Mouse (Mus musculus) lung, postnatal 0 days (tissue): ENCODE measurements around the gene Cd79b. TPM values are rescaled to one million over a fixed set of nuclear protein-coding genes. Genes with fewer than 3 reads are reported as not detected.

Experiments
- ATAC-seq: fragments of 200-750 bp; cut with Nextera tagmentation; 2 replicates; pipeline ENCODE4 v1.8.0; 2017; ENCODE audit warnings: moderate library complexity
- DNase-seq: peaks from one replicate; pipeline ENCODE4 v3.0.0-alpha.2; 2016; ENCODE audit warnings: low spot score
- H3K27ac ChIP-seq: fragments of 300-500 bp; sonication (generic); 2 replicates; pipeline ENCODE4 v1.5.1; 2014; ENCODE audit warnings: antibody characterized with exemption, mild to moderate bottlenecking, low read length, mixed read lengths
- H3K27me3 ChIP-seq: fragments of 300-500 bp; sonication (generic); replicated peaks from 2 replicates; pipeline ENCODE4 v1.6.1; 2014; ENCODE audit warnings: low read length, mixed read lengths; ENCODE audit not compliant: insufficient read depth
- H3K36me3 ChIP-seq: fragments of 300-500 bp; sonication (generic); 2 replicates; pipeline ENCODE4 v1.6.1; 2014; ENCODE audit warnings: low read length, mixed read lengths; ENCODE audit not compliant: insufficient read depth
- H3K4me1 ChIP-seq: fragments of 300-500 bp; sonication (generic); 2 replicates; pipeline ENCODE4 v1.6.1; 2014; ENCODE audit warnings: antibody characterized with exemption, low read depth, low read length, mixed read lengths; ENCODE audit not compliant: insufficient read depth
- H3K4me2 ChIP-seq: fragments of 300-500 bp; sonication (generic); replicated peaks from 2 replicates; pipeline ENCODE4 v1.6.1; 2014; ENCODE audit warnings: low read depth, mild to moderate bottlenecking, low read length, moderate library complexity, mixed read lengths
- H3K4me3 ChIP-seq: fragments of 300-500 bp; sonication (generic); 2 replicates; pipeline ENCODE4 v1.5.1; 2014; ENCODE audit warnings: low read depth, low read length
- H3K9ac ChIP-seq: fragments of 300-500 bp; sonication (generic); replicated peaks from 2 replicates; pipeline ENCODE4 v1.6.1; 2014; ENCODE audit warnings: low read depth, mild to moderate bottlenecking
- H3K9me3 ChIP-seq: fragments of 300-500 bp; sonication (generic); 2 replicates; pipeline ENCODE4 v1.6.1; 2016; ENCODE audit warnings: low read length, mixed read lengths
- CTCF ChIP-seq: IDR thresholded peaks from 2 replicates; pipeline ENCODE4 v1.5.1; 2016; ENCODE audit warnings: antibody characterized with exemption, mild to moderate bottlenecking
- EP300 ChIP-seq: IDR thresholded peaks from 2 replicates; pipeline ENCODE4 v1.6.1; 2016; ENCODE audit warnings: antibody characterized with exemption, mild to moderate bottlenecking, control low read depth
- WGBS: fragments of 180-500 bp; shearing (Covaris S2); extraction: QIAGEN DNeasy Blood & Tissue Kit; methylation state at CpG from one replicate; pipeline ENCODE4 v1.1.7; 2014; 5-methylcytosine and 5-hydroxymethylcytosine counted together
- polyA plus RNA-seq: library from polyadenylated mRNA; unstranded; fragments of >200 nt; fragmentation: Nextera tagmentation; extraction: Ambion mirVana; gene quantifications from 2 replicates; pipeline ENCODE4 v1.2.1, GENCODE M21; 2015

Cd79b gene
- polyA plus RNA-seq, 1 experiment from 2014 or later: 11.8 TPM

DNA sequence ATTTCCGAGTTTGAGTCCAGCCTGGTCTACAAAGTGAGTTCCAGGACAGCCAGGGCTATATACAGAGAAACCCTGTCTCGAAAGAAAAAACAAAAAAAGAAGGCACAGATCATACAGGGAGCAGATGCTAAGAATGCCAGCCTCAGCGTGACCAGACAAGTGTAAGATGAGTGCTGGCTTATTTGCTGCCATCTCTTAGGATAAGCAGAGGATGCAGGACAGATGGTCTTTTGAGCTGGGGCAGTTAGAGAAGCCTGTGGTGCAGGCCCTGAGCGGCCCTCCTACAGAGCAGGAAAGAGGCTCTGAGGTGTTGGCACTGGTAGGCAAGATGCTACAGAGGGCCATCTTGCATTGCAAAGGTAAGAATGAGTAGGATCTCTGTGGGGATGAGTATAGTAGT is 31.2 kb downstream of the Cd79b start:
- no peak for ATAC-seq
- Histone ChIP-seq H3K9me3 (no peaks in the 10 kb centered on the region), H3K27ac (no peak overlapping the region), H3K4me3 (no peak overlapping the region), H3K36me3 (no peaks in the 10 kb centered on the region), H3K4me1 (no peaks in the 10 kb centered on the region), H3K4me2 (no peak overlapping the region), H3K27me3 (no peaks in the 10 kb centered on the region), H3K9ac (no peak overlapping the region)
- DNase-seq: no peak
- WGBS: 77% methylated on average over 4 of the region's 4 CpGs
- TF ChIP-seq EP300: no peak
- no peak for TF ChIP-seq CTCF

- Histone ChIP-seq H3K27ac (no peak overlapping the region), H3K4me3 (no peak overlapping the region), H3K9ac (no peak overlapping the region), H3K4me1 (no peaks in the 10 kb centered on the region), H3K4me2 (no peak overlapping the region), H3K36me3 (no peaks in the 10 kb centered on the region), H3K27me3 (no peaks in the 10 kb centered on the region), H3K9me3 (no peaks in the 10 kb centered on the region)
- 83% methylated on average over 6 of the region's 6 CpGs for WGBS
- no peak for ATAC-seq
- DNase-seq: no peak
- TF ChIP-seq EP300: no peak
- no peak for TF ChIP-seq CTCF
These were observed 32.1 kb downstream of the Cd79b start for GRCm38 (mm10) chr11:106282452-106282851.

DNA sequence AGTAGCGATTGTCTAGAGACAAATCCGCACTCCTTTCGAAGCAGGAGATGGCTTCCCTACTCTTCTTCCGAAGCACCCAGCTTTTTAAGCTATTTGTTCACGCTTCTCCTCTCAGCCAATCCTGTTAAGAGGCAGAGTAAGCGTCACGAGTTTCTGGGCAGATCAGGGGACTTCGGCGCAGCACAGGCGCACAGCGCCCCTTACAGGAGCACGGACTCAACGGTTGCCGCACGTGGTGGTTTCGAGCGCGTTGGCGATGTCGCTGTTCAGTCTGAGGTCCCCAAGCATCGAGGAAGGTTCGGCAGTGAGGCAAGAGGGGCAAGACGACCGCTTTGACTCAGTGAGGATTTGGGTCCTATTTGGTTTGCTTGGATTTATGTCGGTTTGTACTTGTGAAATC is 38.1 kb downstream of the Cd79b start, which contains the start of gene Tcam1:
Tcam1 (plus strand) TSS at position 219 of the 400 bp plus-strand sequence.
- no peak within 1 kb of the TSS; the same call in 1 of the 2 replicates for H3K9ac ChIP-seq
- peak; percentile 97 for DNase-seq

GRCm38 (mm10) chr11:106274971-106275411 is 39.6 kb downstream of the Cd79b start:
- DNase-seq (peak; percentile 86), ATAC-seq (peak; percentile 19)
- Histone ChIP-seq H3K27ac (peak overlapping the region; percentile 62), H3K9me3 (no peaks in the 10 kb centered on the region), H3K4me1 (peaks cover 14% of the 10 kb centered on the region; the same call in 1 of the 2 replicates), H3K9ac (no peak overlapping the region), H3K36me3 (no peaks in the 10 kb centered on the region), H3K4me3 (no peak overlapping the region), H3K27me3 (no peaks in the 10 kb centered on the region), H3K4me2 (no peak overlapping the region; the same call in 1 of the 2 replicates)
- TF ChIP-seq EP300 (peak; percentile 51; the same call in 1 of the 2 replicates), CTCF (no peak)
- 42% methylated on average over 7 of the region's 7 CpGs for WGBS

More for the DNA sequence above, 38.1 kb downstream of the Cd79b start, which contains the start of gene Tcam1:
- Histone ChIP-seq H3K9me3 (no peaks in the 10 kb centered on the region), H3K36me3 (no peaks in the 10 kb centered on the region), H3K27me3 (no peaks in the 10 kb centered on the region), H3K4me1 (peaks cover 9% of the 10 kb centered on the region; the same call in 1 of the 2 replicates), H3K4me3 (no peak within 1 kb of the TSS), H3K4me2 (0 out of 2 replicates have a peak within 1 kb of the TSS, but pooled peaks have one; percentile 27), H3K27ac (no peak within 1 kb of the TSS)
- peak; percentile 43 for ATAC-seq
- TF ChIP-seq CTCF (peak; percentile 98), EP300 (no peak)
- WGBS: 5% methylated on average over 25 of the region's 25 CpGs

DNA sequence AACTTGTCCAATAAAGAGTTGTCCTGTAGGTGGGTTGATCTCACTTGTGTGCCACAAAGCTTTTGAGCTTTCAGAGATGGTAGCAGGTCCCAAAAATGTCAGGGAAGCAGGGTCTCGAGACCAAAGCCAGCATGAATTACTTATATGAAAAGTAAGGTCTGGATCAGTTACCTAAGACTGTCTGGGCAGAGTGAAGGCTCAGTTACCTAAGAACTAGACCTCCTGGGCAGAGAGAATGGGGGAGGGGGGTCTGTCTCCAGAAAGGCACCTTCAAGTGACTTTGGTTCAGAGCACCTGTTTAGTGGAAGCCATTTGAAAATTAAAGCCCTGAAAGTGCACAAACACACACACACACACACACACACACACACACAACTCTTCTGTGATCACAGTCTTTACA is 40.2 kb downstream of the Cd79b start:
- no peaks in the 10 kb centered on the region for H3K27me3 ChIP-seq
- WGBS: 80% methylated on average over 1 of the region's 1 CpGs
- H3K9me3 ChIP-seq: no peaks in the 10 kb centered on the region
- no peaks in the 10 kb centered on the region for H3K36me3 ChIP-seq
- no peak for ATAC-seq
- peak overlapping the region; percentile 62 for H3K27ac ChIP-seq
- no peak for DNase-seq
- H3K4me1 ChIP-seq: peaks cover 14% of the 10 kb centered on the region; the same call in 1 of the 2 replicates
- no peak overlapping the region for H3K4me3 ChIP-seq
- TF ChIP-seq CTCF (no peak), EP300 (no peak)
- no peak overlapping the region for H3K4me2 ChIP-seq
- H3K9ac ChIP-seq: no peak overlapping the region

DNA sequence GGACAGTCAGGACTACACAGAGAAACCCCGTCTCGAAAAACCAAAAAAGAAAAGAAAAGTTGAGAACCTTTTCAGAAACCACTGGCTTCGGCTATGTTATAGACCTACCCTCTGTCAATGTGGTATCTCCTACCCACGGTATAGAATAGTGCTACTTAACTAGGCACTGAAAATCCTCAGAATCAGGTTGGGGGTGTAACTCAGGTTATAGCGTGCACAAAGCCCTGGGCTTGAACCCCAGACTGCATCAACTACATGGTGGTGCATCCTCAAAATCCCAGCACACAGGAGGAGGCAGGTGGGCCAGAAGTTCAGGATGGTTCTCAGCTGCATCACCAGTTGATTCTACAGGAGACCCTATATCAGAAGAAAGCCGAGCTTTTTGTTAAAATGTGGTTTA is 40.8 kb downstream of the Cd79b start:
- no peaks in the 10 kb centered on the region for H3K36me3 ChIP-seq
- peaks cover 19% of the 10 kb centered on the region for H3K4me1 ChIP-seq
- H3K27me3 ChIP-seq: no peaks in the 10 kb centered on the region
- H3K4me2 ChIP-seq: peak overlapping the region; percentile 67; the same call in 1 of the 2 replicates
- H3K9me3 ChIP-seq: no peaks in the 10 kb centered on the region
- H3K4me3 ChIP-seq: 0 out of 2 replicates have a peak overlapping the region, but pooled peaks have one; percentile 97
- H3K9ac ChIP-seq: no peak overlapping the region
- DNase-seq (no peak), ATAC-seq (no peak)
- H3K27ac ChIP-seq: 0 out of 2 replicates have a peak overlapping the region, but pooled peaks have one; percentile 88
- WGBS: 96% methylated on average over 6 of the region's 6 CpGs
- TF ChIP-seq CTCF: no peak
- no peak for TF ChIP-seq EP300
